Mouse (Mus musculus): ENCODE data around the gene Lpin1.

Gene Lpin1

DNA sequence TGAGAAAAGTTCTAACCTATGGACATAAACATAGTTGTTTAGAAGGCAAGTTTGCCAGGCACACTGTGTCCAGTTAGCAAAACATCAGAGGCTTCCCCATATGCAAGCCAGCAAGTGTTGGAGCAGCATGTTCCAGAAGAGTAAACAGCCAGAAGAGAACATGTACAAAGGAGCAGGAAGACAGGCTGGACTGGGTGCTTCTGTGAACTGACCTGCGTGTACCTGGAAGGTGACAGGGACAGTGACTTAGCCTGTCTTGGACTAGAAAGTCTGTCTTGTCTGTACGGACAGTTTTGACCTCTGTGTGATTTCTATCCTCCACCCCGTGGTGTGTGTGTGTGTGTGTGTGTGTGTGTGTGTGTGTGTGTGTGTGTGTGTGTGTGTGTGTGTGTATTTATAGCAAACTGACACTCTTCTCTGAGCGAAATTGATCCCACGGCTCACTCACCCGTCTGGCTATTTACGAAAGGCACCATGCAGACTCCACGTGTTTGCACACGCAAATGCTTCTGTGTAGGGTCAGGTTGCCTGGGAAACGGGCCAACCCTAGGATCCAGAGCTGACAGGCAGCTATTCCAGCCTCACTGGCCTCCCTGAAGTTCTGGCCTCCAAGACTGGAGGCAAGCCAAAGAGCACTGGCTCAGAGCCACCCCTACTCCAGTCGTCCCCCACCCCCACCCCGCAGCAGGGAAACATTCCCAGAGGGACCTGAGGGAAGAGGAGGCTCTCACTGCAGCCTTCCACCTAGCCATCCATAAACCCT is 7.9 kb upstream of the Lpin1 start:
- peak; percentile 38 to 84 for DNase-seq (ENCODE audit: low spot score in 2 of 2)

DNA sequence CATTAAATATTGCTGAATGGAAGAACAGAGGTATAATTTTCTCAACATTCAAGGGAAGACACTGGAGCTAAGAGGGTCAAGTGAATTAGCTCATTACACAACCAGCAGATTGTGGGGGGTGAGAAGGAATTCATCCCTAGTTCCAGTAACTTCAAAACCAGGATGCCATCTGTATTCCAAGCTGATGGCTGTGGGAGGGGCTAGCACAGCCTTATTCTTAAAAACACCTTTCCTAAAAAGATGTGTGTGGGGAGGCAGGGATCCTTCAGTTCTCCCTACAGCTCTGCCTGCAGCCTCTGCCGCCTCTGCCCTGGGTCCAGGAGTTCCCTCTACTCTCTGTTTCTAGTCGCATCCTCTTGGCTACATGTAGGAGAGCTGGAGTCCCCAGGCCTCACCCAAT is 5.0 kb upstream of the Lpin1 start:
- DNase-seq (ENCODE audit: low spot score in 2 of 2): no peak

DNA sequence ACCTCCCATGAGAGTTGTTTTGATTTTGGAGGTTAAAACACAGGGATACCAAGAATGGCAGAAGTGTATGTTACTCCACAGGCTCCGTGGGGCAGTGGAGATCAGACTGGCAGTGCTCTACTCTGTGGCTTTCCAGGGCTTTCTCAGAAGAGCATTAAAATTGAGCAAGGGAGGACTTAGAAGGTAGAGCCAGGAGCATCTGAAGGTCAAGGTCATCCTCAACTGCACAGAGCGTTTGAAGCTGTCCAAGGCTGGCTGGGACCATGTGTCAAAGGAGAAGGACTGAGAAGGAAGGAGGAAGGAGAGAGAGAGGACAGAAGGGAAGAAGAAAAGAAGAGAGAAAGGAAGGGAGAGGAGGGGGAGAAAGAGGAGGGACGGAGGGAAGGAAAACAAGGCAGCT is 3.8 kb upstream of the Lpin1 start:
- DNase-seq (ENCODE audit: low spot score in 2 of 2): no peak

DNA sequence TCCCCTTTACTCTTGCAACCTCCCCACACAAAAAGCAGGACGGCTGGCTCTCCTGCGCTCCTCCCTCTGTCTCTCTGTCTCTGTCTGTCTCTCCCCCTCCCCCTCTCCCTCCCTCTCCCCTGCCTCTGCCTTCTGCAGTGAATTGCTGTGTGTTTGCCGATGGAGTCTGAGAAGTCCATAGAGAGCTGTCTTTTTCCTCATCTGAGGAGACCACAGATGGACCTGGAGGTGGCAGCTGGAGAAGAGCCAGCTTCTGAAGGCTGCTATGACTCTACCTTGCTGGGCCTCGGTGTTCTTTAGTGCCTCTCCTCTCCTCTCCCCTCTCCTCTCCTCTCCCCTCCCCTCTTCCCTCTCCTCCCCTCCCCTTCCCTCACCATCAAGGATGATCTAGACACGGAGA is 5.1 kb downstream of the Lpin1 start:
- DNase-seq (ENCODE audit: low spot score in 2 of 2): no peak

DNA sequence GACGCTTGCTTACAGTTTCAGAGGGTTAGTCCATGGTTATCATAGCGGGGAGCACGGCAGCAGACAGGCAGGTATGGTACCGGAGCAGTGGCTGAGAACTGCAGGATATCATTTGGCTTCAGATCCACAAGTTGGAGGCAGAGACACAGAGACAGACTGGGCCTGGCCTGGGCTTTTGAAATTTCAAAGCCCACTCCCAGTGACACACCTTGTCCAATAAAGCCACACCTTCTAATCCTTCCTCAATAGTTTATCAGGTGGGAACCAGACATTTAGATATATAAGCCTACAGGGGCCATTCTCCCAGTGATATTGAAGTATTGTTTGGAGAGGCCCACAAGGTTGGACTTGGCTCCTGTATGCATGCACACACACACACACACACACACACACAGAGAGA is 8.5 kb downstream of the Lpin1 start:
- DNase-seq (ENCODE audit: low spot score in 2 of 2): no peak

DNA sequence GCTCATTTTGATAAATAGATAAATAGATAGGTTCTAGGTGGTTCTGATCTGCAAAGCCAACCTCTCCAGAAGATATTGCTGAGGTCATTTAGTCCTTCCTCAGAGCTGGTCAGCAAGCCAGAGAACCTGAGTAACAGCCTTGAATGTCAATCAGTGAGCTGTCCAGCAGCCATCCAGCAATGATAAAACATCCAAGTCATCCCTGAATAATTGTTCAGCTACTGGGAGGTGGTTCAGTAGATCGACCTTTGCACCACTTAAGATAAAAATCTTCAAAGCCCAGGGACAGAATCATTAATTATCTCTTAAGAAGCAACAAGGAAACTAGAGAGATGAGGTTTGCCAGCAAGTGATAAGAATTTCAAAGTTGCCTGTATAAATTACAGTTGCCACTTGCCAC is 10.4 kb downstream of the Lpin1 start:
- no peak for DNase-seq (ENCODE audit: low spot score in 2 of 2)

DNA sequence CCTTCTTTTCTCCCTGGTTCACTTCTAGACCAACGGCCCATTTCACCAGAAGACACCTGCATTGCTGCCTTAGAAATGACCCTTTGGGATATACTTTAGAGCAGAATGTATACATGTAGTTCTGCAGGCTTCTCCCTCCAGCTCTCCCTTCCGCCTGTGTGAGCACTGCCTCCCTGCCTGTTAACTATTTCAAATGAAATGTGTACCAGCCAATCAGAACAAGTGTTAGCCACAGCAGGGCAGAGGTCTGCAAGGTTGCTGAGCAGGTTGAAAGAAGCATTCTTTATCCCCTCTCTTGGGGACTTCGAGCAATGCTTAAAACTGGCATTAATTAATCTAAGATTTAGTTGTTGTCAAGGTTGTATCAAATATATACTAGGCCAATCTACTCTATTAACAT is 11.4 kb downstream of the Lpin1 start:
- no peak for DNase-seq (ENCODE audit: low spot score in 2 of 2)

DNA sequence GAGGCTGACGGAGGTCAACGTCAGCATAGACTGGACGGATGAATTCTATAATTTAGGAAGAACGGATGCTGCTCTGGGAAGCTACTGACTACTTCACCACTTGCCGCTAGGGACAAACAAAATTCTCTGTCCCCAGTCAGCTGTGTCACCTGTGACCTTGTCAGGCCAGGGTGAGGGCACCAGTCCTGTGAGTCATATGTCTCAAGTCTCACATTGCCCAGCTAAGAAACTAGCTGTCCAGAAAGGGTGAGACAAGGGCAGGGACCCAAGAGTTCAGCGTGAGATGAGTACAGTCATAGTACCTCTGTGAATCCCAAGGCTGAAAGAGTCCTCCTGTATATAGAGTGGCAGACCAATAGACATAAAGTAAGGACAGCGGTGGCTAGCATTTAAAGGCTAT is 17.0 kb downstream of the Lpin1 start:
- DNase-seq (ENCODE audit: low spot score in 2 of 2): no peak

DNA sequence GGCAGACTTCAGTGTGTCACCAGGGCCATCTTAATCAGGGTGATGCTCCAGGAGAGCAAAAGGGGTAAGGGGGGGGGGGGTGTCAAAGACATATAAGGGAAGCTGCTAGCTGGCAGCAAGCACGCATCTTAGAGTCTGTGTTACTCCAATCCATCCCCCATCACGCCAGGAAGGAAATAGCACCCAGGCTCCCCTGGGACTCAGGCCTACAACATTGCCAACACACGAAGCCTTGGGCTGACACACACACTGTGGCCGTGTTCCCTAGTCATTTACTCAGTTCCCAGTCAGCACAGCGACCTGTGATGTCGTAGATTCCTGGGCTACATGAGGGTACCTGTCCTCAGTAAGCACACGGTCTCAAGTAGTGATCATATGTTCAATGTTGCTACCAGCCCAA is 17.8 kb downstream of the Lpin1 start:
- DNase-seq (ENCODE audit: low spot score in 2 of 2): no peak

DNA sequence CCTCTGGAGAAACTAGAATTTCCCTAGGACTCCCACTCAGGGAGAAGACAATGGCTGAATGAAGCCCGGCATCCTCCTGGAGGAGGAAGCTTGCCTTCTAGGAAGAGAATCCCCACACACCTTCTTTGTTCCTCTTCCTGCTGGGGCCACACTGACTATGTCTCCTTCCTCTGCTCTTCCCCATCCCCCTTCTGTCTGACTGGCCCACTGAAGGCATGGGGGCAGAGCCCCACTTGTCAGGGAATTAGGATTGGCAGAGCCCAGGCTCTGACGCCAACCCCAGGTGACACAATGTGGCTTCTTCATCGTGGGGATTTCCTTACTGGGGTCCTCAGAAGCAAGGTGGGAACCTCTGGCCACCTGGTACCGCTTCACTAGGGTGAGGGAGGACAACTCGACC is 18.3 kb downstream of the Lpin1 start:
- DNase-seq (ENCODE audit: low spot score in 2 of 2): no peak

DNA sequence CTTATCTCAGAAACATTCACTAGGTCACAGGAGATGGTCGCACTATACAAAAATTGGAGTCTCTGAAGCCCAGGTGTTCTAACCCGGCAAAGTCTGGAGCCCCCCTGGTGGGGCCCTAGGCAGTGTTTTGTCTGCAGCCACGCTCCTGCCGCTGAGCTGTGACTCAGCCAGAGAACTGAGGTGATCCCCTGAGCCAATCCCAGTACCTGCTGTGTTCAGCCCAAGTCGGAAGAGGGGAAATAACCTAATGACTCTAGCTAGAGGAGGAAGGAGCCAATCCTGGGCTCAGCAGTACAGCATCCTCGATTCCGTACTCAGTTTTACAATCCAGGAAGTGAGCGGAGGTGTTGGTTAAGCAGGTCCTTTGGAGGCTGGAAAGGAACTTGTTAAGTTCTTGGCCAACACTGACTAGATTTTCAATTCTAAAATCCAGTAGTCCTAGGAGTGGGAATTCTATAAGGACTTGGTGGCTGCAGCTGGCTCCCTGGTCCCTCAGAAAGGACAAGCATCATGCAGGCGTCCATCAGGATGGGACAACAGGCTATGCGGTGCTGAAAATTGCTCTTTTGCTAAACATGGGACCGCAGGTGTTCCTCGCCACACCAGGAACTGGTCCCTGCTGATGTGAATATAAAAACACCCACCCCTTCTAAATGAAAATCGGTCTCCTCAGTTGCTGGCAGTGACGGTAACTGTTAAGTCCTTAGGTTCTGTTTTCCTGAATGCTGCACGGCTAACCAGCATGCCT is 19.1 kb downstream of the Lpin1 start:
- DNase-seq (ENCODE audit: low spot score in 2 of 2): peak; percentile 78 to 82

DNA sequence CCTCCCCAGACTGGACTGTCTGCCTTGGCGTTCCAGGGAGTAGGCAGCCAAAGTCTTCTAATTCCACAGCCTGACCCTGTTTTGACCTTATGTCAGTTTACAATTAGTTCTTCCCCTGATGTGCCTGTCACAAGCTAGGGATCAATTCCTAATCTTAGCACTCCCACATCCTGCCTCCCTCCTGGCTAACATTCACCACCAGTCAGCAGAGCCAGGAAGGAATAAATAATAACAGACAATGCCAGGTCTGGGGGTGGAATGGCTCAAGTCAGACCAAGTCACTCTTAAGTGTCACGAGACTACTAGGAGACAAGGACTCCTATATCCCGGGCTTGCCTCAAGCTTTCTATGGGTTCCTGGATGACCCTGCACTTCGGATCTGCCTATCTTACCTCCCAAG is 20.8 kb downstream of the Lpin1 start:
- DNase-seq (ENCODE audit: low spot score in 2 of 2): no peak

DNA sequence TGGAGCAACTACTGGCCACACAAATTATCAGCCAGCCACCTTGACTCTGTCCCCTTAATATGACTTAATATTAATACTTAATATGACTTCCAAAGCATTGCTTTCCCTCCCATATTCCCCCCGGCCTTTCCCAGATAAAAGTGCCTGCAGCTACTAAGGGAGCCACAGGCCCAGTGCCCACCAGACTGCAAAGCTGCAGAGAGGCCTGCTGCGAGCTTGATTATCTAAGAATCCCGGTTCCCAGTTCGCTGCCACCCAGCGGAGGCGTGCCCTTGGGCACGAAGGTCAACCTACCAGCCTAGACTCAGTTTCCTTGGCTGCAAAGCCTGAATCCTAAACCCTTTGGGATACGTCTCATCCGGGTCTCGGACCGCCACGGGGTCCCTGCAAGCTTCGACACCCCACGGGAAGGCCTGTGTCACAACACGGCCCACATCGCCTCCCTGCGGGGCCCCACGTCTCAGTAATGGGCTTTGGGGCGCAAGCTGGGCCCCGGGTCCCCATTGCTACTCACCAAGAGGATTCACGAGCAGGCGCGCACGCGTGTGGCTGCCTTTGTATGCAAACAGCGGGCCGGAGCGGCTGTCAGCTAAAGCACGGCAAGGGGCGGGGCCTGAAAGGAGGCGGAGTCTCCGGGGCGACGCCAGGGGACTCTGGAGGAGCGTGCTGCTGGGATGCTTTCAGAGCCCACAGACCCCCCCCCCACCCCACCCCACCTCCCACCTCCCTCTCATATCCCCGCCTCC is 21.4 kb downstream of the Lpin1 start:
- peak; percentile 92 to 93 for DNase-seq (ENCODE audit: low spot score in 2 of 2)

DNA sequence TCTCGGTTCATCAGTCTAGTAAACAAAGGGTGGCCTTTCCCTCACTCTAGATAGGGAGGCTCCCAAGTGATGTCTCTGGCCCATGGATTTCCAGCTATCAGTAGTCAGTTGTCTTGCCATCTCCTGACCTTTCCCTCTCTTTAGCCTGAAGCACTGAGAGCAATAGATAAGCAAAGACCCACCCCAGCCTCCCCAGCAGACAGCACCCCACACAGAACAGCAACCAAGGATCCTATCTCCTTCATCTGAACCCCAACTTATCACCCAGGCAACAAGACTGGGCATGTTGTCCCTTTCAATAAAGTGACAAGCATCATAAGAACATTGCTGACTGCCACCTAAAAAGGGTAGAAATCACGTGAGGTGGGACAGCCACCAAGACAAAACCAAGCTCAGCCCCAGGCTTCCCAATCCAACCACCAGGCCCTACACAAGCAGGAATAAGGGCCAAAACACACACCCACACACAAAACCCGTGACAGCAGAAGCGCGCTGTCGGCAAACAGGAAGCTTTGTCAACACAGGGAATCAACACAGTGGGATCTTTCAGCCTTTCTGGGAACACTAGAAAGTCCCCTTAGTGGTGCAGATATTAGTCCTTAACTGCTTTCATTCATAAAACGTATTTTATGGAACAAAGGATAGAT is 22.2 kb downstream of the Lpin1 start:
- no peak for DNase-seq (ENCODE audit: low spot score in 2 of 2)

DNA sequence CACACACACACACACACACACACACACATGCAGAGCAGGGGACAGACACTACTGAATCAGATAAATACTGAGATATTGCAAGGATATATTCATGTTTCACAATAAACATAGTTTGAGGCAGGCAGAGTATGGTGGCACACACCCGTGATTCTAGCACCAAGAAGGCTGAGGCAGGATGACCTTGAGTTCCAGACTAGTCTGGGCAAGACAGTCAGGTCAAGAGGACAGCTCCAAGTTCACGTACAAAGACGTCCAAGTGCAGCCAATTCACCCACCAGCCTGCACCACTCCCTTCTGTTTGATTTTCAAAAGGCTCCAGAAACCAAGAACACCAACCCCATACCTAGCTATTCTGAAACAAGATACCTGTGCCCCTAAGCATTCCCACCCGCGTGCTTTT is 23.0 kb downstream of the Lpin1 start:
- no peak for DNase-seq (ENCODE audit: low spot score in 2 of 2)

DNA sequence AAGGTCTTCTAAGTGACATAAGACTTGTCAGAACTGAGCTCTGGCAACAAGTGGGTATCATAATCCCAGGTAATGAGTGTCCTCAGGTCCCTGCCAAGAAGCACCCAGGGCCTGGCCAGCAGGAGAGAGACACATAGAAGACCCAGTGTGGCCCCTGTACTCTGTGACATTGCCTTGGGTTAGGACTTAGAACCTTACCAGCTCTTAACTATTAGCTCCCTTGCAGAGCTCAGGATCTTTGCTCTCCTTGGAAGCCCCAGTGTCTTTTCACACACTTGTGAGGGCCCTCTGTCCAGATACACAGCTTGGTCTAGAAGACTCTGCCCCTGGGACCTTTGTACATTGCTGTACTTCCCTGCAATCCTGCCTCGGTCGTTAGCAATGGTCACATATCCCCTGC is 23.7 kb downstream of the Lpin1 start:
- no peak for DNase-seq (ENCODE audit: low spot score in 2 of 2)

DNA sequence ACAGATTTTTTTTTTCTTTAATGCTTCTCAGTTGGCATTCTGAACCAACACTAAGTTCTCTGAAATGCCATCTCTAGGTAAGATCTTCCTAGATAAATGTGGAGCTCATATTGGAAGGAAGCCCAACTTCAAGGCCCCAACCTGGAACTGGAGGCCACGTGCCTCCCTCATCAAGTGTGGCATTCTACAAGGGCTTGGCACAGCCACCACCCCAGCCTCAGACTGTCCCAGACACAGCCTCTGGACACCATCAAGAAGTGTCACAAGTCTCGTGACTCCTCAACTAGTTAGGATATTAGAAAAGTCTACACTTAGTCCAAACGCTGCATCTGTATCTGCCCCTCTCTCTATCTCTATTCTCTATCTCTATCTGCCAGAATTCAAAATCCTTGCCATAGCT is 25.8 kb downstream of the Lpin1 start:
- no peak for DNase-seq (ENCODE audit: low spot score in 2 of 2)

DNA sequence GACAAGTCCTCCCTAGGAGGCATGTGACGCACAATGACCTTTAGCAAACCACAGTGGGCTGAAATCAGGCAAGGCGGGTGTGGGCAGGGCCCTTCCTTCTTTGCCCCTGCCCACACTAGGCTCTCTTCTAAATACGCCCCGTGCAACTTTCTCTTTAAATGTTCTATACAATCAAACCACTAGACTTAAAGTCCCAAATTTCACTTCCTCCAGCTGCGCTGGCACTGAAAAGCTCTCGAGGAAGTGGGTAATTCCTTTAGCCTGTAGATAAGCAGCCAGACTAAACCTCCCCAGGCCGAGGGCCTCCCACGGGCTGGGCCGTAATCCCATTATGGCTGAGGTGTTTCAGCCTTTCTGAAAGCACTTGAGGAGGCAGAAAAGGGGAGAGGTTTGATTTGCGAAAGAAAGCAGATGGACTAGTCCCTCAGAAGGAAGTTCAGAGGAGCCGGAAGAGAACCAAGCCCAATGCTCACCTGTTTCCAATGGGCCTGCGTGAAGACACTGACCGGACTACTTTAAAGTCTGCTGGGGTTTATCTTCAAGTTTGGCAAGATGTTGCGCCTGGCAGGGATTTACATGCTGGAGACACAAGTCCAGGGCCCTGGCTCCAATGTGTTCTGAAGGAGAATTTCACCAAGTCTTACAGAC is 26.6 kb downstream of the Lpin1 start:
- no peak for DNase-seq (ENCODE audit: low spot score in 2 of 2)

DNA sequence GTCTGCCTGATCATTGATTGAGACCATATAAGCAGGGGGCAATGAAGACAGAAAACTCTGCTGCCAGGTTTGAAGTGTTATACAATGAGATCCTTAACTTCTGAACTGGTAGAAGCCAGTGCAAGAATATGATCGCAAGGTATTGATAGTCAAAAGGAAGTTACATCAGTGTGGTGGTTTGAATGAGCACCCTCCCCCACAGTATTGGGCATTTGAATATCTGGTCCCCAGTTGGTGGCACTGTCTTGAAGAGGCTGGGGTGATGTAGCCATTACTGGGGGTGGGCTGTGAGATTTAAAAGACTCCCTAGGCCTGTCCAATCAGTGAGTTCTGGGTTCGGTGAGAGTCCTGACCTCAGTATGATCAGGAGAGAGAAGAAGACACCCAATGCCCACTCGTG is 27.5 kb downstream of the Lpin1 start:
- no peak for DNase-seq (ENCODE audit: low spot score in 2 of 2)

DNA sequence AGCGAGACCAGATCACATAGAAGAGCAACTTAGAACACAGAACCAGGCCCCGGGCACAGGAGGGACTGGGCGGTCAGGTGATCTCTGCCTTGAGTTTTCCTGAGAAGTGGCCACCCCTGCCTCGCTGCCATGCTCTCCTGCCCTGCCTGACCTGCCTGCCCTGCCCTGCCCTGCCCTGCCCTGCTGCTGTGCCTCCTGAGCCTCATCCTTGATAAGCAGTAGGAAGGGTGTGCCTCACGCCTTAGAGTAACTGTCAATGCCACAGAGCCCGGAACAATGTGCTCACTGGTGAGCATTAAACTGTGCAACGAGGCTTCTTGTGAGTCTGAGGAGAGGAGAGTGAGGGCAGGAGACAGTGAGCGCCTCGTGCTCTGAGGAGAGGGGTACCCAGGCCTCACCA is 30.5 kb downstream of the Lpin1 start:
- DNase-seq (ENCODE audit: low spot score in 2 of 2): no peak

DNA sequence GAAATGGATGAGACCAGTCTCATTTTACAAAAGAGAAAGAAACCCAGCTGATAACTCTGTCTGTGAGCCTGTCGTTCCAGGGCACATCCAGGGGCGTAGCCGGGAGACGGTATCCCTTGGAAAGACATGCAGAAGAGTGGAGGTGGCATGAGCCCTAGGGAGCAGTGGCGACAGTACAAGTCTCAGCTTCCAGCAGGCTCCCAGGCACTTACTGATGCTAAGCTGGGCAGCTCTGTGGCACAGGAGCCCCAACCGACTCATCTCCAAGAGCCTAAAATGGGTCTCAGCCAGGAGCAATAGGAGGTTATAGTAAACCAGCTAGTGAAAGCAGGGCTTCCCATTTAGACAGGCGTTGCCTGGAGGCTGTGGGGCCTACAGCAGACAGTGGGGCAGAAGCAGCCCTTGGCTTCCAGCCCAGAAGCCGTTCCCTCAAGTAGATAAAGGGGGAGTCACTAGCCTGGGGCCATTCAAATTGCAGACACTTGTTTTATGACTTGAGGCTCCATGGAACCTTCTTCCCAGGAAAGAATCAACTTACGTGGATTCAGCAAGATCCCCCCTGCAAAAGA is 33.0 kb downstream of the Lpin1 start:
- DNase-seq (ENCODE audit: low spot score in 2 of 2): no peak
